Mouse (Mus musculus): ENCODE measurements around the gene Ndst4.

Gene Ndst4

GRCm38 (mm10) chr3:125734945-125735344 is 331.1 kb downstream of the Ndst4 start:
- DNase-seq = no peak

GRCm38 (mm10) chr3:125744468-125745141 is 340.7 kb downstream of the Ndst4 start:
- DNase-seq = no peak

GRCm38 (mm10) chr3:125745142-125745496 is 341.2 kb downstream of the Ndst4 start:
- DNase-seq = no peak

GRCm38 (mm10) chr3:125746367-125746766 is 342.5 kb downstream of the Ndst4 start:
- DNase-seq = no peak

- DNase-seq = peak in 1 of 2 experiments; percentile 18
These were observed 353.0 kb downstream of the Ndst4 start for GRCm38 (mm10) chr3:125756911-125757310.

- DNase-seq = no peak
These were observed 356.8 kb downstream of the Ndst4 start for GRCm38 (mm10) chr3:125760711-125761110.
